Mouse (Mus musculus) cerebellum, postnatal 25 days (tissue): ENCODE measurements at regions not wholly inside any gene's neighbourhood (a gene's known extent, or its start where the extent isn't known, plus 50 kb on each side); places are given as distances from the start of the nearest gene placed in this dataset.

Experiments used
- DNase-seq, 2 experiments: peaks; one replicate each; pipeline ENCODE4 v3.0.0; 2021; ENCODE audit warnings: mixed read lengths in 2 of 2

DNA sequence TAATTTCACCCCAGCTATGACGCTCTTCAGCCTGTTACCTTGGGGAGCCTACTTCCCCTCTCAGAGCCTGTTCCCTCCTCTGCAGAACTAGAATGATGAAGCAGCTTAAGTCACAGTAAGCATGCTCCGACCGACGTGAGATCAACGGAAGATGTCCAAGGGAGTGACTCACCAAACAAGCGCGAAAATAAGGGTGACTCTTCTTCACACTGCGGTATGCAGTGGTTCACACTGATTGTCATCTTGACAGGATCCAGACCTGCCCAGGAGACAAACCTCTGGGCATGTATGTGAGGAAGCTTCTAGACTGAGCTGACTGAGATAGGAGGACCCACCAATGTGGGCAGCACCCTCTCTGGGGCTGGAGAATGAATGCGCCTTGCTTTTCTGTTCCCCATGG lies 116.3 kb upstream of the Tpm1 start:
- no peak for DNase-seq

DNA sequence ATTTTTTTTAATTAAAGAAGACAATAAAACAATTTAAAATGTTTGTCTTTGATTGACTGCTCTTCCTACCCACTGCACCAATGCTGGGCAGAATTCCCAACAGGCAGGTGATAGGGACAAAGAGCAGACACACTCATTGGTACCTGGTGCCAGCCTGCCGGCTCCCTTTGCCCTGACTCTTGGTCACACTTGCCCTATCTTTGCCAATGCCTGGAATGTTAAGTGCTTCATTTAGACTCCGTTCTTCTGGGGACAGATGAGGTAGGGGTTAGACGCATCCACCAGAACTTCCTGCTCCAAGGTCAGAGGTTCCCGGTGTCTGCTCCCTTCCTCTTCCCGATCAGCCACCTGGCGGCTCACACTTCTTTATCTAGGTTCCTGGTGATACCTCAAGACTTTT lies 114.5 kb upstream of the Tpm1 start:
- no peak for DNase-seq

DNA sequence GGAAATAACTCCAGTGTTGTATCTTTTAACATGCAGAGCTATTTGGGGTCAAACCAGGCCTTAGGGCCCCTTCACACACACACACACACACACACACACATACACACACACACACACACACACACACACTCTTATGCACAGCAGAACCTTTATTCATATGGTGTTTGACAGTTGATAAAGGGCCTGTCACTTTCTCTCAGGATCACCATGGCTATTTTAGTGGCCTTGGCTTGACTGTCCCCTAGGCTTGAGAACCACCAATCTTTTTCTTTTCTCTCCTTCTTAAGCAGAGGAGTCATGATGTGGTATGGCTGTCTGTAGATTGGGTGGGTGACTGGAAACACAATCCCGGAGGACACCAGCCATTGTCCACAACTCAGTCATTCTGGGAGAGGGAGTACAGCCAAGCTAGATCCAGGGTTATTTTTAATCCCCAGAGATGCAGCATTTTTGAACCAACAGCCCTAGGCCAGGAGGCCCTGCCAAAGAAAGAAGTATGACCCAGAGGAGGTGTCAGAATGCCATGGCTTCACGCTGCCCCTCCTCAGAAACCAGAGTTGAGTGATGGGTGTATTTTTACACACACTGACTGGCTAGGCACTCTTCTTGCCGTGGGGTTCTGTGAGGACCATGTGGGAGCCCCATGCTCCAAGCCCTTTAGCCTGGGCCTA lies 111.7 kb upstream of the Tpm1 start:
- no peak for DNase-seq

DNA sequence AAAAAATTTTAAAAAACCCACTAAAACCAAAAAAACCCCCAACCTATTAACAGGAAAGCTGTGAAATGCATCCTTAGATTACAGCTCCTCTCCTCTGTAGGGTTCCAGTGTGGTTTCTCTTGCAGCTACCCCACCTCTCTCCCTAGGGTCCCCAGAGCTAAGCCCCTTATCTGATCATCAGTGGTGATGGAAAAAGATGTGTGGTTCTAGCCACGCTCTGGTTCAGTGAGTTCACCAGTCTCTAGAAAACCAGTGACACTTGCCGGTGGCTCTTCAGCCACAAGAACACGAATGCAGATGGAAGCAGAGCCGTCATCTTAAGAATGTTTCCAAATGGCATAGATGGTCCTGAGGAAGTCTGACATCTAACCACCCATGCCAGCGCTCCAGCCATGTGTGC lies 111.1 kb upstream of the Tpm1 start:
- DNase-seq = no peak

DNA sequence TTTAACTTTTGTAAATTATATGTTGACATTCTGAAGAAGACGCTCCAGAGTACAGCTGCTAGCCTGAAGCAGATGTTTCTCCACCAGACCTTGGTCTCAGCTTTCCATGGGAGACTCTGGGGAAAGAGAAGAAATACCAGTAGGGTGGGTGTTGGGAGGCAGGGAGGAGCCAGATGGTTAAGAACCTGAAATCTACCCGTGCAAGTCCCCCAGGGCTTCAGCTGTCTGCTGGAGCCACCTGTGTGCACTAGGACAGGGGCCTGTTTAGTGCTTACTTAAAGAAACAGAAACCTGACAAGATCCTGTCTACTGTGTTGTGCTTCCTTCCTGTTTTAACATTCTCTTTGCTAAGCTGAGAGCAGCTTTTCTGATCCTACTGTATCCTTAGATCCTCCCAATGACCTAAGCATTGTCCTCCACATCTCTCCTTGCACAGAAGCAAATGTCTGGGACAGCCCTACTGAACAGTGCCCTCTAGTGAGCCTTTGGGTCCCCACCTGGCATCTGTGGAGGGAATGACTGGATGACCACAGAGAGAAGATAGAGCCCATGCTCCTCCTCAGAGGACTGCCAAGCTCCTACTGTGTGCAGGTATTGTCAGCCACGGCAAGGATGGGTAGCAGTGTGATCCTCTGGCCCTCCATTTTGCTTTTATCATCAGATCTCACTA lies 107.5 kb upstream of the Tpm1 start:
- peak; percentile 16 to 55 for DNase-seq

DNA sequence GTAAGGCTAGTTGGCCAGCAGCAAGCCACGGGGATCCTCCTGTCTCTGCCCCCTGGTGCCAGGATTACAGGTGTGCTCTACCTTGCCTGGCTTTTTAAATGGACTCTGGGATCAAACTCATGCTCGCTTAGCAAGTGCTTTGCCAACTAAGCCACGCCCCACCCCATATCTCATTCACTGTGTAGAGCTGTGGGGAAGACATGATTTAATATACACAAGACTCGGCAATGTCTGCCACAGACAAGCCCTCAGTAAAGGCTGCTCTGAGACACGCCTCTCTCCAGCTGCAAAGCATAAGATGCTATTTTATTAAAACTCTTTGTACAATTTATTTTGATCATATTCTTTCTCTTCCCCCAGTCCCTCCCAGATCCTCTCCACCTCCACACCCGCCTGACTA lies 104.9 kb upstream of the Tpm1 start:
- DNase-seq = no peak

DNA sequence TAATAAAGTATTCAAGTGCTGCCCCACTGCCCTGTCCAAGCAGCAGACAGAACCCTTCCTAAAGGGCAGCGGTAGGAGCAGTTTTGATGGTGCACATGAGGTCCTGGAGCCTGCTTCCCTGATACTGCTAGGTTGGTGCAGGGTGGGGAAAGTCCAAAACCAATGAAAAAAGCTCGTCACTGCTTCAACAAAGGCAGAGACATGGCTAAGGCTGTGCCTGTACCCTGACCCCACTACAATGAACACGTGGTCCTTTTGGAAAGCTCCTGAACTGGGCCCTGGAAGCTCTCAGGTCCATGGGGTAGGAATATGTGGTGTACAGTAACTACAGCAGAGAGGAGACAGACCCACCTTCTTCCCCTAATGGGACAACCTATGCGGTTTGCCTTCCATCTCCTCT lies 104.1 kb upstream of the Tpm1 start:
- no peak for DNase-seq

DNA sequence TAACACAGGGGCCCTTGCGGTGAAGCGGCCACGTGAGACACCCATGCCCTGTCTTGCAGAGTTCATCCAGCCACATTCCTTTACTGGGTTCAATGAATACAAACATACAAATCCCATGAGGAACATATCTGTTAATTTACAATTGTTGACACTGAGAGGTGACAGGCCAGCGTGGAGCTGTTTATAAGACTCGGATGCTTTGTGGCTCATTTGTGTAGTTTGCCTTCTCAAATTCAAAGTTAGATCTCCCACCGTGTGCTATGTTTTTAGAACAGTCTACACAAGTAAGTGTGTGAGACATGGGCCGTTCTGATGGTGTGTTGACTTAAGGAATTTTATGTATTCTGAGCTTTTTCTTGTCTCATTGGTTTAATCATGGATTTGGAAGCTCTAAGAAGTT lies 98.5 kb upstream of the Tpm1 start:
- no peak for DNase-seq

DNA sequence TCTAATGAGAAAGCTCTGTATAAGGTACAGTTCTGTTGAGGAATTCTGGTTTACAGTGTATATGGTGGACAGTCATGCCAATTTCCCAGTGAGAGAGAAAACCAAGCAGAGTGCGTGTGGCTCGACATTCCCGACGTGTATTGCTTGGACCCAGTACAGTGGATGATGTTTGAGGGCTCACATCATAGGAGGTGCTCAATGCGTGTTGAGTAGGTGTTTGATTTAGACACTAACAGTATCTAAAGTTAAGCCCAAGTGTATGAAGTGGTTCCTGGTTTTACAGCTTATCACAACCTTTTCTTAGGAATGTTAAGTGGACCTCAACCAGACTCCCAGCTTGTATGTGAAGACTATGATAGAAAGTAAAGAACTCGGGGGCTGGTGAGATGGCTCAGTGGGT lies 96.2 kb upstream of the Tpm1 start:
- DNase-seq = no peak

DNA sequence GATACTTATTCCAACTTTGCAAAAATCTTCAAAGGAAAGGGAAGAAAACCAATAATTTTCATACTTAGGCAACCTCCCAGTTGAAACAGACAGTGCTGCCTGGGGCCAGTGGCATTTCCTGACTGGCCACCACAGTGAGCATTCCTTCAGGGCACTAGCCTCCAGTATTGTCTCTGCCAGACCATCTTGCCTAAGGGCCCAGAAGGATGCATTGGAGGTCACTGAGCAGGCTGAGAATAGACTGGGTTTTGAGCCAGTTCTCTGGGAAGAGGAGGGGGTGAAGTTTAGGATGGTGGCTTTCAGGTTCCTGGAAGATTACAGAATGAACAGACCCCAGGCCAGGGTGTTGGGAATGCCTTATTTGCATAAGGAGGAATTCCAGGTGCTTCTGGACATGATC lies 95.3 kb upstream of the Tpm1 start:
- no peak for DNase-seq

DNA sequence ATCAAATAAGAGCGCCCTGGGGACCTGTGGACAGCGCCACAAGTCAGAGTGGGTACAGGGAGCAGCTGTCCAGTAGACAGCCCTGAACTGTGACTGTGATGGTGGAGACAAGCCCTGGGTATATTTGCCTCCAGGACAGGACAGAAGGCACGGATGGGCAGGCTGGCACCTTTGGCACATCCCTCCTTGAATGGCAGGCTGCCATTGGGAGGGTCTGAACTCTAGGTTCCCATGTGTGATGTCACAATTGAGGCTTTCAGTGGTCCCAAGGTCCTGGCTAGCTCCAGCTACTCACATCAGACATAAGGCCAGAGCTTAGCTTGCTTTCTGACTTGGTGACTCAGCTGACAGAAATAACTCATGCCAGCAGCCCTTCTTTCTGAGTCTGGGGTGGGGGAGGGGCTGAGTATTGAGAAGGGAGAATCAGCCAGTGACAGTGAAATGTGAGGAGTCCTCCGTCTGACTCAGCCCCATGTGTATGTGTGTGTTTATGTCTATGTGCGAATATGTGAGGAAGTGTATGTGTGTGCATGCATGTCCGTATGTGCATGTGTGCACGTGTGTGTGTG lies 91.2 kb upstream of the Tpm1 start:
- DNase-seq = peak; percentile 26 to 30

DNA sequence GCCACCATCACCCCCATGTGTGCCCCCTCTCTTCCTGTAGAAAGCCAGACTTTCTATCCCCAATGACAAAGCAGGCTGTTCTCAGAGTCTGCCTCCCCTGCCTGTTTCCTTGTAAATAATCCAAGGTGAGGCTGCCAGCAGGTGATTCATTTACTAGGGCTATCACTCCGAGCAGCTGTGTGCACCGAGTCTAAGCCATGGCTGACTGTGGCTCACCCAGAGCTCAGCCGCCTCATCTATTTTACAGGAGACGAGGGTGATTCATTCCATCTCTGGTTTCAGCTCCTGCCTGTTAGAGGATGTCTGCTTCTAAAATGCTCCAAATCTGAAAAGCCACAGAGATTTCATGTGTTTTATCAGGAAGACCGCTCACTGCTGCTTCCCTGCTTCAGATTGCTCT lies 88.5 kb upstream of the Tpm1 start:
- DNase-seq = no peak

DNA sequence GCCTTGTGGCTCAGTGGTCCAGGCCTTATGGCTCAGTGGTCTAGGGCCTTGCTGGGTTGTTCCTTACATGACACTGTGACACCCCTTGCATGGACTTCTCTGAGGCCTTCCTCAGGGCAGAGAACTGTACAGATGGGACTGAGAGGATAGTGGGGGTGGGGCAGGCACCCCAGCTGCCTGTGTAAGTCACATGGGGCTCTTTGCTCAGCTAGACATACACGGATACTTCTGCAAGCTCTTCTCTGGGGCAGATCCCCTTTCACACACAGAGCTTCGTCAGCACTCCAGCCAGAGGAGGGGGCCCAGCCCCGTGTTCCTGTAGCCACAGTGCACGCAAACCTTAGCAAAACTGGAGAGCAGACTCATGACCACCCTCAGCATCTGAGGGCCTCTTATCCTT lies 87.9 kb upstream of the Tpm1 start:
- DNase-seq = no peak

DNA sequence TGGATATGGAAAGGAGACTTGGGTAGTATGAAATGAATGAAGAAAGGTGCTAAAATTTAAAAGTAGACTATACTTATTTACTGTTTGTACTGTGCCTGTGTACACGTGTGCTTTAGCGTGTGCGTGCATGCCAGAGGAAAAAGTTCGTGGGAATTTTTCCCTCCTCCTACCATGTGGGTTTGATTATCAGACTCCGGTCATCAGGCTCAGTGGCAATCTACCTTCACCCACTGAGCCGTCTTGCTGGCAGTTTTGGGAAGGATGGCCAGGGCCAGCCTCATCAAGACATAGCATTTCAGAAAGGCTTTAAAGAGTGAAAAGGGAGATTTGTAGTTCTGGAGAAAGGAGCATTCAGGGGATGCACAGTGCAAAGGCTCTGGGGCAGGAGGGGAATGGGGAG lies 87.0 kb upstream of the Tpm1 start:
- DNase-seq = no peak

DNA sequence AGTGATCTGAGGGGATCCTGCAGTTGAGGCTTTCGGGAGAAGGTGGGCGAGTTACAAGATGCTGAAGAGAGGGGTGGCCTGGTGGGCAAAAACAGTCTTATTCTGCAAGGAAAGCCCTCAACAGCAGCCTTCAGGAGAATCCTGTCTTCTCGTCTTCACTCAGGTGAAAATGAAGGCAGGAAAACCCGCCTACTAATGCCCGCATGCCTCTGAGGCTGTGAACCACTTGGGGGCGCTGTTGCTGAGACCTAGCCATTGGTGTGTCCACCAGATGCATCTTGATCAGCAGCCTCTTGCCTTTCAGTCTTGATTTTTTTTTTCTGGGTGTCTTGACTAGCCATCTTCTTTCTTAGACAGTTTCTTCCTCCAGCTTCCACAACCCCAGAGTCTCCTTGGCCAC lies 85.2 kb upstream of the Tpm1 start:
- no peak for DNase-seq

DNA sequence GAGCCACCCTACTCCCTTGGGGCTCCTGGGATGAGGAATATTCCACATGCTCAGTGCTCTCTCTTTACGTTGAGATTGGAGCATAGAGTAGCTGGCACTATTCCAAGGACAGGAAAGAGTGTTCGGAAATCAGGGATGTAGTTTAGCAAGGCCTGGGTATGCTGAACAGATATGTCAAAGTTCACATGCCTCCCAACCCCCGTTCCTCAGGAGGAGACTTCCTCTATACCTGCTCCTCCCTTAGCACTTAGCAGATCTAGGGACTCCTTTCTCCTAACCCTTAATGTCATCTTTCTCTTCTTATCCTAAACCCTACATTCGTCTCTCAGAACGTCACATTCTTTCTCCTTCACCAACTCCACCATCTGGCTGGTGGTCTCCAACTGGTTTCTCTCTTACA lies 83.2 kb upstream of the Tpm1 start:
- DNase-seq = no peak

DNA sequence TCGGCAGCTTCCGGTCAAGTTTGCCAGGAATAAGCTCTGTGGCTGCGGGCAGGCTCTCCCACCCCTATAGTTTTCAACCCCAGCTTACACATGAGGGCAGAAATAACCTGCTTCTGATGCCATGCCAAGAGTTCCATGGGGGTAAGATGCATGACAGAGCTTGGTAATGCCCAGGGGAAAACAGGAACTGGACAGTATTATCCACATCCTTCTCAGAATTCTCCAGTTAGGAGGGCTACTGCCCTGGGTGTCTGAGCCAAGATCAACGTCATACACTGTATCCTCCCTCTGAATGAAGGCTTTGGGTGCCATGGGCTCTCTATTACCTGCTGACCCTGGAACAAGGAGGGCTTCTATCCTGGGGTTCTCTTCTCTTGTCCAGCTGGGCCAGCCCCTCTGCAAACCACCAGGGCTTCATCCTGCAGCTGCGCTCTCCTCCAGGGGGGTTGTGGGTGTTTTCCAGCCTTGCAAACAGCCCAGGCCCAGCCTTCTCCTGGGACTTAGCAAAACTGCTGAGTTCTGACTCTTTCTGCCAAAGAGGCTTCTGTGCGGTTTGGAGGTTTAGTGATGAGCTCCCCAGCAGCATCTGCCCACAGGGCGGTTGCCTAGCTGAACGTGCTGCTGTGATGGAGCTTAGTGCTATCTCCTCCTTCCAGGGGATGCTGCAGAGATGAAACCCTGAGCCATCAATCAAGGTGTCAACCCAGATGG lies 81.7 kb upstream of the Tpm1 start:
- no peak for DNase-seq

DNA sequence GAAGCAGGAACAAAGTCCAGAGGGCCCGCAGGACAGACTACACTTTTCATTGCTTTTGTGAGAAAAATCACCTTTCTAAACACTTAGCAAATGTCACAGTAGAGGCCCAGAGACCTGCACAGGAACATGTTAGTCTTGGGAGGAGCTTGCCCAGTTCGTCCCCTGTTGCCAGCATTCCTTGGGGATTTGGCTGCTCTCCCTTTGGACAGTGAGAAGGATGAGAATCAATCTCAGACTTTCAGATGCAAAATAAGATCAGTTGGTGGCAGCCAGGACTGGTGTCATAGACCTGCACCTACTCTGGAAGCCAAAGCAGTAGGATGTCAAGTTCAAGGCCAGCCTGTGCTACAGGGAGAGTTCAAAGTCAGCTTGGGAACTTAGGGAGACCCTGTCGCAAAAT lies 80.7 kb upstream of the Tpm1 start:
- DNase-seq = no peak

DNA sequence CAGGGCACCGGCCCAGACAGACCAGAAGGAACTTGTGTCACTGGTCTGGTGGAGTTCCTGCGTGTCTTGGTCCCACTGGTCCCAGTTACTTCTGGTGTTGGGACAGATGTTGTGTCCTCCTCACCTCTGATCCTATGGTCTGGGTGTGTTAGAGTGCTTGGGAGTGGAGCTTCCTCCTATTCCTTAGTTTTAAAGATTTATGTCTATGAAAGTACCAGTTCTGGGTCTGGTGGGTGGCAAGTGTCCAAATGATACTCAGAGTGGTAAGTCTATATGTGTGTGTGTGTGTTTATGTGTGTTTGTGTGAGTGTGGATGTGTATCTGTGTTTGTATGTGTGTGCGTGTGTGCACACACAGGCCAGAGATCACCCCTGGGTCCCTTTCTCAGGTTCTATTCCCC lies 79.9 kb upstream of the Tpm1 start:
- no peak for DNase-seq

DNA sequence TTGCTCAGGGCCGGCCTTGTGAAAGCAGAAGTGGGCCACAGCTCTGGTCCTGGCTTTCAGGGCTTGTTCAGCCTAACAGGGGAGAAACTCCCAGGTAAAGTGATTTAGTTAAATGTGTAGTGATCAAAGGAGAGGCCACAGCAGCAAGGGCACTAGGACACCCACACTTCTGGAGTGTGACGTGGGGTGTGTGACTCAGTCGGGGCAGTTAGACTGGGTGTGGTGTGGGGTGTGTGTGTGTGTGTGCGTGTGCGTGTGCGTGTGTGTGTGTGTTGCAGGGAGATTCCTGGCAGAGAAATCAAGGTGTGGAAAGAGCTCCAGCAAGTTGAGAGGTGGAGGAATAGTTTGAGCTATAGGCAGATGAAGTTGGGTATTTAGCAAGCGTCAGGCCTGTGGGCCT lies 72.5 kb upstream of the Tpm1 start:
- DNase-seq = no peak

DNA sequence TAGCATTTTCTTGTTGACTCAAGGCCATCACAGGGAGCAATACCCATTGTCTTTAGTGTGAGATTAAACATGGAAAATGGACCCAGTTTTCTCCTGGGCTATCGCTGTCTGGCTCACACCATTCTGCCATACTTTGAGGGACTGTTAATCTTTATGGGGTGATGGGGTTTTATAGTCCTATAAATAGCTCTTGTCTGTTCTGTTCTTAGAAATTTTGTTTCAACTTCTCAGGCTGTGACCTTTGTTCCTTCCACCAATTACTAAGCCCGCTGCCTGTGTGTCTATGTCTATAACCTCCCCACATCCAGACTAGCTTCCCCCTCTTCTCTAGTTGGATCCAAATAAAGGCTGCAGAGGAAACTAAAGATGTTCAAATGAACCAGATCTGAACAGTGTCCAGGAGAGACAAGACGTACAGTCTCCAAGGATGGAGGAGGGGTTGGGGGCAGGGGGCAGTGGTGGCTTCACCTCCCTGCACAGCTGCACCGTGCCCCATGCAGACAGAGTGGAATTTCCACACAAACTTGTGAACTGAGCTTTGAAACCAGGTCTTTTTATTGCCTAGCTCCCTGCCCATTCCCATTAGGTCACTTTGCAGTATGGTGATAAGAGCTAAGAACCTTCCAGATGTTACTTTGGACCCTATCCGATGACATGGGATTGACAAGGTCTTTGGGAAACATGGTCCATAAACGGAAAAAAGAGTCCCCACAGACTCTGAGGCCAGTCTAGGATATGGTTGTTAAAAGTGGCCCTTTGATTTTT lies 69.9 kb upstream of the Tpm1 start:
- DNase-seq = no peak

DNA sequence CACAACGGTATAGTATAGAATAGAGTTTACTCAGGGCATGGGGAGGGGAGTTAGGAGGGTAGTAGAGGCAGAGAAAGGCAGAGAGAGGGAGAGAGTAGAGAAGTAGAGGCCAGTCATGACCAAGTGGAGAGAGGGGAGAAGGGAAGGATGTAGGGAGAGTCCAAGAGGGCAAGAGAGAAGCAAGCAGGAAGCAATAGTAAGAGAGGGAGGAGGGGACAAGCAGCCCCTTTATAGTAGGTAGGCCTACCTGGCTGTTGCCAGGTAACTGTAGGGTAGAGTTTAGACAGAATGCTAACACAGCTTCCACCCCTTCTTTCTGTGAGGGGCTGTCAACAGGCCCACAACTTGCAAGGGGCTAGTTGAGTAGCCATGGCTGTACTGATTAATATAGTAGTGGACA lies 69.2 kb upstream of the Tpm1 start:
- DNase-seq = no peak

DNA sequence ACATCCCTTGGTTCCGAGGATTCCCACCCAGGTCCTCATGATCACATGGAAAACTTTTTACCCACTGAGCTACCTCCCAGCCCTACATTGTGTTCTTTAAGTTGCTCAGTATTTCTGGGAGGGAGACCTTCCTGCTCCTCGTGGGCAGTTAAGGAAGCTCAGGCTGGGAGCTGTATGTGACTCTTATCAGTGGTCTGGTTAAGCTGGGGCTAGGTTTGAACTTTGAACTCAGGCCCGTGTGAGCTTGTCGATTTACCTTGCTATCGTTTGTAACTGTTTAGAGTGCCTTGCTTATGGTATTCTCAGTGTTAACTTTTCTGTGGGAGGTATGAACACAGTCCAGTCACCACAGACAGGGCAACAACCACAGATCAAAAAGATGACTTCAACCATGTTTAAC lies 68.4 kb upstream of the Tpm1 start:
- no peak for DNase-seq
